Mouse (Mus musculus) c-Kit-negative CD71-positive TER-119-positive erythroid progenitor cells, embryonic 14.5 days (primary cell): ENCODE data around the gene Slc25a44.
"Not testable (repeated sequence)": the region's sequence is repeated elsewhere in the genome, so short reads cannot be mapped to it uniquely, and the experiment has no call there.

Experiments used
- DNase-seq: peaks from one replicate; pipeline ENCODE4 v3.0.0-alpha.2; 2013; ENCODE audit warnings: low read depth, low spot score

Slc25a44 gene

GRCm38 (mm10) chr3:88415668-88416067, 9.3 kb downstream of the Slc25a44 start:
- DNase-seq = no peak

- no peak for DNase-seq
Measured at GRCm38 (mm10) chr3:88412636-88413035, 12.3 kb downstream of the Slc25a44 start.

DNA sequence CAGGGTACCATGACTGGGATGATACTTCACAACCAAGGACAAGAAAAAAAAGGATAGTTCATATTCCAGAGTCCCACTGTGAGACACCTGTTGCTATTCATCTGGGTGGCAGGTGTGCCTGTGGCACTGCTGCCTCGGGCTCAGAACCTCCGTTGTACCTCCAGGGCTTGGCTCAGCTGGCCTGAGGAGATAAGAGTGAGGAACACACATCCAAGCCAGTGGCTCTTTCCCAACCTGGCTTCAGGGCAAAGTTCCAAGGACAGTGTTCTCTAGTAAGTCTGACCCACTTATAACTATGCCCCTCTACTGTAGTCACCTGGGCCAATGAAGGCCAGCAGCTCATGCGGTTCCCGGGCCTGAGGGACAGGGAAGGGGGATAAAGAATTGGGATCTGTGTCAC, 13.3 kb downstream of the Slc25a44 start:
- DNase-seq = peak; percentile 68

GRCm38 (mm10) chr3:88410645-88411031, 14.3 kb downstream of the Slc25a44 start:
- peak; percentile 31 for DNase-seq

DNA sequence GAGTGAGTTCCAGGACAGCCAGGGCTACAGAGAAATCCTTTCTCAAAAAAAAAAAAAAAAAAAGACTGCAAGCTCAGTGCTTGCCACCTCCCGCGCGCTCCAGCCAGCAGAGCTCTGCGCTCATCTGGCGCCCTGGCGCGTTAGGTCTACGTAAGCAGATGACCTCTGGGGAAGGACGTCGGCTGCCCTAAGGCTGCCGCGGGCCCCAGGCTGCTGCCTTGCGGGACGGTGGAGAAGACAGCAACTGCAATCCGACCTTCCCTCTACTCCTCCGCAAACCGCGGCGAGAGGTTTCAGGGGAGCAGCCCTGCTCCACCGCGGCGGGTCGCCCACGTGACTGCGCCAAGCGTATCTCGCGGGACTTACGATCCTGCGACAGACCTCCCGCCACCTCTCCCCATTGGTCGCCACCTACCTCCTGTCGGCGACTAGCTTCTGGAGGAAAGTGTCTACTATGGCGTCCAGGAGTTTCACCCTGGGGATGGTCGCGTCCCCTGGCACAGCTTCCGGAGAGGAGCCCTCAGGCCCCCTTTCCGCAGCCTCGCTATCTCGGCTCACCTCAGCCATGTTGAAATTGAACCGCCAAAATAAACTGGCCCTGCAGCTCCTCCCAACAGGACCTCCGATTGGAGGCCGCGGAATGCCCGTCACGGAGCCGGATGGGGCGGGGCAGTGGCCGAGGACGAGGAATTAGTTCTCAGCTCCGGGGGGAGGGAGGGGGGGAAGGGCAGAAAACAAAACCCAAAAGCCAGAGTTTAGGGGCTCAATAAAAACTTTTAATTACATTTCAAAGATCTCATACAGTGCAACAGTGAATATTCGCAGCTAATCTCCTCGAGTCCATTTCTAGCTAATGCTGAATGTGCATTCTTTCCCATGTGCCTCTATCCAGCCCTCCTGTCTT, 14.9 kb downstream of the Slc25a44 start, which contains the start of gene Pmf1:
Gene Pmf1, minus strand, starts transcription at position 591 of the 904 bp plus-strand sequence.
- peak; percentile 83 for DNase-seq

GRCm38 (mm10) chr3:88408953-88409352, 16.0 kb downstream of the Slc25a44 start:
- no peak for DNase-seq

- DNase-seq = no peak
Measured at GRCm38 (mm10) chr3:88407529-88407928, 17.4 kb downstream of the Slc25a44 start.

DNA sequence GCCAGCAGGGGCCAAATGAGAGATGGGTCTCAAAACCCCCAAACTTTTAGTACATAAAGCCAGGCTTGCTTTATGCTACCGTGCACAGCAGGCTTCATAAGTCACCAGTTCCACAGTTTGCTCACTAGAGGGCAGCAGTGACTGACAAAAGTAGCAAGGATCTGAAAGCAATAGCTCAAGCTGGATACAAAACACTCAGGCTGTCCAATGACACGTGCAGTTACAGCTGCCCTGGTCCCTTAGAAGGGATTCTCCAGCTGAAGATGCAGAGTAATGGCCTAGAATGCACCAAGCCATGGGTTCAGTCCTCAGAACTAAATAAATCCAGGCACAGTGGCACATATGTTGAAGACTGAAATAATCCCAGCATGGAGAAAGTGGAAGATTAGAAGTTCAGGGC, 17.8 kb downstream of the Slc25a44 start:
- DNase-seq = peak; percentile 76

GRCm38 (mm10) chr3:88403522-88404230, 21.3 kb downstream of the Slc25a44 start:
- DNase-seq = no peak

DNA sequence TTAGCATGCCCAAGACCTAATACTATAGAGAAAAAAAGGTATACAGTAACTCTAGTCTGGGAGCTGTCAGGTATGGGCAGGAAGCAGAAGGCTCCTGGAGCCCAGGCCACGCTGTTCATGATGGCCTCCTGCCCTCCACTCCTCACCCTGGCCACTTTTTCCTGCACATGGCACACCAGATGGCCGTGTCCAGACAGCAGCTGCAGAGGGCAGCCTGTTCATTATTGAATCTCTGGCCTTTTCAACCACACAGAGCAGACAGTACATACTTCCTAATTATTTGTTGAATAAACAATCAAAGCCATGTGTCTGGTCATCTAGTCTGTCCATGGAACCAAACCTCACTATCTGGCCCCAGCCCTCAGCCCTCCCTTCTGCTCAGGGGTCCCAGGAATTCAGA, 26.3 kb downstream of the Slc25a44 start:
- DNase-seq = no peak

- no peak for DNase-seq
Measured at GRCm38 (mm10) chr3:88395742-88396141, 29.2 kb downstream of the Slc25a44 start.

GRCm38 (mm10) chr3:88395288-88395687, 29.7 kb downstream of the Slc25a44 start:
- no peak for DNase-seq

- no peak for DNase-seq
Measured at GRCm38 (mm10) chr3:88393776-88394375, 31.1 kb downstream of the Slc25a44 start.

DNA sequence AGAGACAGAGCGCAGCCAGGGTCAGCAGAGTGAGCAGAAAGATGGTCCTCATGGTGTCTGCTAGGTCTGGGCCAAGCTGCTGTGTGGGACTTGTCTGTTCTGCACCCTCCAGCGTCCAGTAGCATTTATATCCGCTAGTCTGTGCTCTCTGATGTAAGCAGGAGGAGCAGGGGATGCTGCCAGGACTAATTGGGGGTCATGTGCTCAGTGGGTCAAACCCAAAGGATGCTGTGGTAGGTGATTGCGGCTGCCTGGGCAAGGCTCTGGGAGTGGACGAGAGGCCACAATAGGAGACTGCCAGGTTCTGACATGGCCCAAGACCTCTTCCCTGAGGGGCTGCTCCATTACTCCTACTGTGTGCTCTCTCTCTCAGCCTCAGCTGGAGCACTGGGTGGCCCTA, 40.6 kb downstream of the Slc25a44 start, which contains the start of gene Bglap:
Gene Bglap, minus strand, starts transcription at position 101 of the 400 bp plus-strand sequence.
- no peak for DNase-seq

GRCm38 (mm10) chr3:88382383-88382782, 42.6 kb downstream of the Slc25a44 start:
- not testable (repeated sequence) for DNase-seq

GRCm38 (mm10) chr3:88381389-88382315, 43.3 kb downstream of the Slc25a44 start:
- DNase-seq = not testable (repeated sequence)

DNA sequence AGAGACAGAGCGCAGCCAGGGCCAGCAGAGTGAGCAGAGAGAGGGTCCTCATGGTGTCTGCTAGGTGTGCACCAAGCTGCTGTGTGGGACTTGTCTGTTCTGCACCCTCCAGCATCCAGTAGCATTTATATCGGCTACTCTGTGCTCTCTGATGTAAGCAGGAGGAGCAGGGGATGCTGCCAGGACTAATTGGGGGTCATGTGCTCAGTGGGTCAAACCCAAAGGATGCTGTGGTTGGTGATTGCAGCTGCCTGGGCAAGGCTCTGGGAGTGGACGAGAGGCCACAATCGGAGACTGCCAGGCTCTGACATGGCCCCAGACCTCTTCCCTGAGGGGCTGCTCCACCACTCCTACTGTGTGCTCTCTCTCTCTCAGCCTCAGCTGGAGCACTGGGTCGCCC, 46.3 kb downstream of the Slc25a44 start, which contains the start of gene Bglap2:
Gene Bglap2, minus strand, starts transcription at position 101 of the 400 bp plus-strand sequence.
- DNase-seq = not testable (repeated sequence)

- not testable (repeated sequence) for DNase-seq
Measured at GRCm38 (mm10) chr3:88376644-88377043, 48.3 kb downstream of the Slc25a44 start.

- not testable (repeated sequence) for DNase-seq
Measured at GRCm38 (mm10) chr3:88375750-88376626, 49.0 kb downstream of the Slc25a44 start.

DNA sequence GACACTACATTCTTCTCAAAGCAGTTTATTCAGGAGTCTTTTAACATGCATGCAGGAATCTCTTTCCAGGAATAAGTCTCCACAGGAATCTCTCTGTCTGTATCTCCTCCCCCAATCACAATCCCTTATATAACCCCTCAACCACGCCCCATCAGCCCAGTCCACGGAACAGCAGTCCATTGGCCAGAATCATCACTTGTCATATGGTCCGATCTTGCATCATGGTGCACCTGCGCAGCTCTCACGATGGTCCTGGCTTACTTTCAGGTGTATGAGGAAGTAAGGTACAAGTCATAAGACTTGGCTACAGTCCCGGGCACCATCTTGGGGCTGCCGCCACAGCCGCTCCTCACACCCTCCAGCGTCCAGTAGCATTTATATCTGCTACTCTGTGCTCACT, 52.3 kb downstream of the Slc25a44 start, which contains the start of gene Bglap3:
Gene Bglap3, minus strand, starts transcription at position 101 of the 400 bp plus-strand sequence.
- DNase-seq = not testable (repeated sequence)
